Mouse (Mus musculus): ENCODE measurements around the gene Gprc5a.

Gprc5a gene

DNA sequence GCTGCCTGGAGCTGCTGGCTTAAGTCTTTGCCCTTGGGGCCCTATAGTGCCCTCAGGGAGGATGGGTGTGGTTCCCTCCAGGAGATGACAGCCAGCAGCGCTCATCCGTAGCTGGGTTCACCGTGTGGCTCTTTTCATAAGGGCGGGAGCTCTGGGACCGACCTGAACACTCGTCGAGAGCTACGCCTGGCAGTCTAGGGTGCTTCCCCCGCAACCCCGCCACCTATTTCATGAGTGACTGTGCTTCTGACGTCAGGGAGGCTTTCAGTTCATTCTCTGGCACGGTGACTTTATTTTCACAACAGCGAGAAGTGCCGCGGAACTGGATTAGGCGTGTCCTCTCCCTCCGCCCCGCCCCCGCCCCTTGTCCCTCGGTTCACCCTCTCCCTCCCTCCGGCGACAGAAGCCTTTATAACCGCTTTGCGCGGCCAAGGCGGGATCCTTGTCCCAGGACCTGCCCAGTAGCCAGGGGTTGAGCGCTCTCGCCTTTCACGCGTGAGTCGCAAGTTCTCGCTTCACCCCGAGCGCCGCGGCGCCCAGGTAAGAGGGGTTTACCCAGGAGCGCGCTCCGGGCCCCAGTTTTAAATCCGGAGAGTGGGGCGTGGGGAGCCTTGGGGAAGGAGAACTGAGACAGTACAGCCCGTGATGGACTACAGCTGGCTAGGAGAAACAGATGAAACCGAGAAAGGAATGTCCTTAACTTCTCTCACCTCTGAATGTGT is at the start of gene Gprc5a:
Gprc5a (plus strand) TSS at position 416 of the 722 bp plus-strand sequence.
- DNase-seq = no peak

DNA sequence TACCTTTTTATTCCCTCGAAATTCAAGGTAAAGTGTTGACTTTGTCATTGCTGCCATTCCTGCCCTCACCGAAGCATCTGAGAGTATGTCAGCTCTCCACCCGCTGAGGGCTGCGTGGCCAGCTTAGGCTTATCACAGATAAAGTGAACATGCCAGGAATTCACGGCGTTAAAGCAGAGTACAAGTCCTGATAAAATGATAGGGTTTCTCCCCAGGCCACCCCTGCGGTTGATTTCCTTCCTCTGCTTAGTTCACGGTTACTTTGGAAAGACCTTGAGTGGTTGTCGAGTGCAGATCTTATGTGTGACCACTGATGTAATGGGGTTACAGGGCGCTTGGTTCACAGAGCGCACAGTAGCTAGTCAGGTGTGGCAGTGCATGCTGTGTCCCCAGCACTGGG is 48.2 kb upstream of the Gprc5a start:
- no peak for DNase-seq

DNA sequence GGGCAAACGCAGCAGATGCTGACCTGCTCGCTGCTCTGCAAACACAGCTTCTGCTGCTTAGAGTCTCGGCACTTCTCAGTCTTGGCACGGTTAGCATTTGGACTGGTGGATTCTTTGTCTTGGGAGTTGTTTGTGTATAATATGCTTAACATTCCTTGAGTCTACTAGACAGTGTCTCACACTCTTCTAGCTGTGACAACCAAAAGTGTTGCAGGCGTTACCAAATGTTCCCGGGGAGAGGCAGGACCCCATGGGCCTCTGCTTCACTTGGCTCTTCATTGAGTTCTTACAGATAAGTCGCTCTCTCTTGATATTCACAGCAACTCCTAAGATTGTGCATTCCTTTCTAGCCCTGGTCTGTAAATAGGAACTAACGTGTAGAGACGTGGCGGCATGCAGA is 45.9 kb upstream of the Gprc5a start:
- no peak for DNase-seq

DNA sequence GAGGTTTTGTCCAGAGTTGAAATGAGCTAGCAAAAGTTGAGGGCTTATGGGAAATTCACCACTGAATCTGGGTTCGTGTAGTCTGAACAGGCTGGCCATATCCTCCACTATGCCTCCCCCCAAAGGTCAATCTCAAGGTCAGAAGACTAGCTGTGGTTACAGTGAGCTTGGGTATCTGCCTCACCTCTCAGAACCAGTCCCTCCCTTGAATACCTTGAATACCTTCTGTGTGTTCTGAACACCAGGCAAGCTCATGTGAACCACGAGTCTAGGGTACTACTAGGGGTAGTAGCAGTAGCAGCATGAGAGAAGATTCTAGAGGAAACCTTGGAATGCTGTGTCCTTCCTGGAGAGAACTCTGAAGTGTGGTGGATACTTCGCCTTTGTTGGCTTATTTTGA is 43.8 kb upstream of the Gprc5a start:
- DNase-seq = no peak

DNA sequence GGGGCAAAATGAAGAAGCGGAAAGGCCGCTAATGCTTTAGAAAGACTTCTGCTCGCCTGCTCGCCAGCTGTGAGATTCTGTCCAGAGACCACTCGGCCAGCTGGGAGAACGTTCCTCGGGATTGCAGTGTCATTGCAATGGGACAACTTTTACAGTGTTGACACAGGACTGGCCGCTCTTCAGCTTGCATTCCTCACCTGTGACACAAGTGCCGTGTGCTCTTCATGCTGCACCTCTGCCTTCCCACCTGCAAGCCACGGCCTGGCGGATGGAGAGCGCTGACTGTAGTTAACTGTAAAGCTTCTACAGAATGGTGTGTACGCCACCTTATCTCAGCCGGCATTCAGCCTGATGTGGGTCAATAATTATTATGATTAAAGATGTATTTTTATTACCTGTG is 42.1 kb upstream of the Gprc5a start:
- DNase-seq = no peak

DNA sequence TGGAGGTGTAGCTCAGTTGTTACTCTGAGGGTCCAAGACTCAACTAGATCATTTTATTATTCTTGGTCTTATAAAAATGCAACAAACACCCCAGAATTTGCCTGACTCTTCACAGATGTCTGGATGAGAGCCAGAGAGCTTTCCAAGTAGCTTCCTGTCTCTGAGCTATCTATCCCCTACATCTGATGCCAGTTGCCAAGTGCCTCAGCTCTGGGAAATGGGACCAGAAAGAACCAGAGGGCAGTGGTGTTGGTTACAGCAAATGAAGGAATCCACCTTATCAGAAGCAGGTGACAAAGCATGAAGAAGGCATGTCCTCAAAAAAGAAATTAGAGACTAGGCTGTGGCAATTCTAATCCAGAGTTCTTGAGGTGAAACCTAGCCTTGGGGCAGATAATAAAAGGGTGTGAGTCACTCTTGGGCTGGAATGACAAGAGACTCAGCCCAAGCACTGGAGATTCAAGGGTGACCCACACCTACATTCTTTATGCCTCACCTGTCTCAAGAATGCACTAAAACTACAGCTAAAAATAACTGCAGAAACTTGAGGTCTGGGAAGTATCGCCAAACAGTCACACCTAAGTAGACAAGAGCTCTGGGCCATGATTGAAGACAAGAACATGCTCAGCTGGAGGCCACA is 40.5 kb upstream of the Gprc5a start:
- no peak for DNase-seq

DNA sequence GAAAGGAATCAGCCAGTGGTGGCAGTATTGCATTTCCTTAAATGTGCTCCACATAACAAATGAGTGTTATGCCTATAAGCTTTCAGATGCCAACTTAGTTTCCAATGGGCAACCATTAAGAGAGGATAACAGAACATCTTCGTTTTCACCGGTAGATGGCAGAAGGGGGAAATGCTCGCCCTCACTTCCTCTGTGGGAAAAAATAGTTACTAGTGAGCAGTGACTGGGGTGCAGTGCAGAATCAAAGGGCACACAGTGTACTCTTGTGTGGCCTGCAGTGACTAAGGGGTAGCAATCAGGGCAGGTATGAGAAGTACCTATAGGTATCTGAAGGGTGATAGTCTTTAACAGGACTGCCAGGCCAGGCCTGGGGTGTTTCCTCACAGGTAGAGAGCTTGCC is 39.2 kb upstream of the Gprc5a start:
- DNase-seq = no peak

DNA sequence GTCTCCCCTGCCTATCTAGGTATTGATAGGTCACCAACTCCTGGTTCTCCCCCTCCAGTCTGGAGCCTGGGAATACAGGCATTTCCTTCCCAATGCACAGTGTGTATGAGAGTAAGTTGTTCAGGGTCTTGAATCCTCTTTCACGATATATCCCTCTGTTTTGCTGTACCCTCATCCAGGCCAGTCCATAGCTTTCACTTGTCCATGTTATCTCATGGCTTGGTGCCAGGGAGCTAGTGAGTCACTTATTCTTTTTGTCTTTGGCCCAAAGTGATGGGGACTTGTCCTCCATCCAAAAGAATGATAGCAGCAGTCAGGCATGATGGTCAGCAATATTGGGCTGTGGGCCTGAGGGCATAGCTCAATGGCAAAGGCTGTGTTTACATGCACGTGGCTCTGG is 38.7 kb upstream of the Gprc5a start:
- DNase-seq = no peak

DNA sequence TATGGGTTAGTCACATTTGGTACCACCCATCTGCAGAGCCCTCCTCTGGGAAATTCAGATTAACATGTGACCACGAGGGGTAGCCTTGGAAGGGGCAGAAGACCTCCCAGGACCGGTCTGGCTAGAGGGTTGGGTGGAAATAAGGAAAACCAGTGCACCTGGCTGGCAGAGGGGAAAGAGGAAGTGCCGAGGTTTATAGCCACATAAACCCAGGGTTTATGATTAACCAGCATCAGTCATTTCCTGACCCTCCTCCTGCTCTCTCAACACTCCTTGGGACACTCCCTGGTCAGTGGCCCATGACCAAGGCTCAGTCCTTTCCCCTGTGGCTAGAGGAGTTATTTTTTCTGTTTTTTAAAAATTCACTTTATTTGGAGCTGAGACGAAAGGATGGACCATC is 36.2 kb upstream of the Gprc5a start:
- DNase-seq = no peak

DNA sequence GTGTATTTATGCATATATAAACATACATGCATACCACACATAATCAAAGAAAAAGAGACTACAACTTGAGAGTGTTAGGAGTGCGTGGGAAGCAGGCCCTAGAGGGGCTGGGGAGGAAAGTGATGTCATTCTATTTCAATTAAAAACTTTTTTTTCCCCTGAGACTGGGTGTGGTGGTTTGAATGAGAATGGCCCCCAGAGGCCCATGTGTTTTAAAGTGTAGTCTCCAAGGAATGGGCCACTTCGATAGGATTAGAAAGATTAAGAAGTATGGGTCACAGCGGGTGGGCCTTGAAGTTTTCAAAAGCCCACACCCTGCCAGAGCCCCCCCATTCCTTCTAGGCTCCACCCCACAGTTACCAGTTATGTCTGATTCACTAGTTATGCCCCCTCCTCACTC is 26.8 kb upstream of the Gprc5a start:
- no peak for DNase-seq

DNA sequence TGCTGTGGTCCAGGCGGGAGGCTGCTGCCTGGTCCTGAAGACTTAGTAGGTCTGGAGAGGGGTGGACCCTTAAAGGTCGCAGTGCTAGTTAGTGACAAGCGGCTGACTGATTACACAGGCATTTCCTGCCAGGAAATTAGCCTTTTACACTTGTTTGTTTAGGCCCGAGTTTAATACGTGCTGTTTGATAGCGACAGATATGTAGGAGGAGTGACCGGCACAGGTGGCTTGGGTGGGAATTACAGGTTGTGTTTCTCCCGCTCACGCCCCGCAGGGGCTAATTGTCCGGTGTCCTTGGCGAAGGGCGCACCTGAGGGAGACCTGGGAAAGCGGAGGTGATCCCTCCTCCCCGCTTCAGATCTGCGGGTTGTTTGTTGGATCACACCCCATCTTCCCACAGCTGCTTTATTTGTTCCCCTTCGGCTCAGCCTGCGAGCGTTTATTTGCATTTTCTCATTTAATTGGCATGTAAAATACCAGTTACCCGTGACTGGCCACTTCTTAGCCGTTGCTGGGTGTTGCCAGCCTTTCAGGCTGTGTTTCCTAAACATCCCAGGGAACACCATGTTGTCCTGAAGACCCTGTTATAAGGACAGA is 25.1 kb upstream of the Gprc5a start:
- DNase-seq = no peak

DNA sequence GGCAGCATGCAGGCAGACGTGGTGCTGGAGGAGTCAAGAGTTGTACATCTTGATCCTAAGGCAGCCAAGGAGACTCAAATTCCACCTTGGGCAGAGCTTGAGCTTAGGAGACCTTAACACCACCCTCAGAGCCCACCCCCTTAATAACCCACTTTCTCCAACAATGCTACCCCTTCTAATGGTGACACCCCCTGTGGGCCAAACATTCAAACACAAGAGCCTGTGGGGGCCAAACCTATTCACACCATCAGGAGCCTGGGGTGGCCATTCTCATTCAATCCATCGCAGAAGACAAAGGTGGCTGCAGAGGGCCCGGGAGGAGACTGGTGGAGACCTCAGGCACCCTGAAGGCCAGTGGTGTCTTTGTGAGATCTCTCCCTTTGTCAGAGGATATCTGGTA is 23.5 kb upstream of the Gprc5a start:
- DNase-seq = no peak

DNA sequence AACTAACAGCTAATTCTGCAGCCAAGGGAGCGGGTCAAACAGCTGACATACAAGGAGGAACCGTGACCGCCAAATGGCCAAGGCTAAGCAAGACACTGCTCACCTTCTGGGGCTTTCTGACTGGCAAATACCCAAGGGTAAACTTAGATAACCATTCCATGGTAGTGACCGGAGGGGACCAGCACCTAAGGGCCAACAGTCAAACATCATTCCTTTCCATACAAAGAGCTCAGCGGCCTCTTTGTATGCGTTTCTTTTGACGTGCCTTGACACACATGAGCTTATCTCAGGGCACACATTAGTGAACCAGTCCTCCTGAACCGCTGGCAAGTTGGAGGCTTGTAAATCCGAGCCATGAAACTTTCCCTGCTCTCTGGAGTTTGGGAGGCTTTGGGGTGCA is 18.2 kb upstream of the Gprc5a start:
- DNase-seq = no peak

DNA sequence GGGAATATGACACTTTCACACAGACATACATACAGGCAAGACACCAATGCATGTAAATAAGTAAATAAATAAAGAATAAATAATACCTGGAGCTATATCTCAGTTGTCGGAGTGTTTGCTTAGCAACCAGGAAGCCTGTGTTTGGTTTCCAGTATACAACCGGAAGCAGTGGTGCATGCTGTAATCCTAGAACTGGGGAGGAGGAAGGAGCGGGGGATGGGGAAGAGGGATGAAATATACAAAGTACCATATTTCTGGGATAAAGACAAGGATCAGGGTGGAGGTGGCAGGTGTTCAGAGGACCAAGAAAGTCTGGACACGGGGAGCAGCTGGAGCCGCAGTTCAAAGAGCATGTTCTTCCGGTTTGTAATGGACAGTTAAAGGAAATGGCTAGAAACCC is 16.9 kb upstream of the Gprc5a start:
- no peak for DNase-seq

DNA sequence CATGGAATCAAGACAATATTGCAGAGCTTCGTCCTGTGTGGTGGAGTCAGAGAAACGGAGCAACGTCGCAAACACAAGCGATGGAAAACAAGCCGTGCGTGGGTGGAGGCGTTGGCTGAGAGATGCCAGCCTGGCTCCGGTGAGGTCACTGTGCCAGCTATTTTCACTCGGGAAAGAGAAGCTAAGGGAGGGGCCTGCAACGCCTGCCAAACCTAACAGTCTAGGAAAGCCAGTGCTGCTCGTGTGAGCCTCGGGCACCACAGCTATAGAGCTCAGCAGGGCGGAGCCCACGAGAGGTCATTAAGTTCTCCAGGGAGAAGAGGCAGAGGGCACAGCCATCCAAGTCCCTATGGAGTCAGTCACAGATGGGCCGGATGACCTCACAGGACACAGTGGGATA is 16.5 kb upstream of the Gprc5a start:
- peak; percentile 36 for DNase-seq

DNA sequence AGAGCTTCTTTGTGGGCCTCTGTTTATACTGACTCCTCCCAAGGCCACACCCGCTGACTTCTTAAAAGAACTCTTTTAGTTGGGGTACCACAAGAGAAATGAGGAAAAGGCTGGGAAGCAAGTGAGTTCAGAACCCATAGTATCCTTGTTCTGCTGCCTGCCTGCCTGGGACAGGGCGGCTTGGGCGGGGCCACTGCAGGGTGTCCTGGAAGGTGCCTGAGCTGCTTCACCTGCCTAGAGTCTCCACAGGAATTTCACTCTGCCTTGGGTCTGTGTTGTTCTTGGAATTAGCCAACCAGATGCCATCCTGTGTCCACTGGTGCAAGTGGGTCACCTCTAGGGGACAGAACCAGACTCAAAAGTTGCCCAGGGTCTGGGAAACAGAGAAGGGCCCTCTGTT is 11.7 kb upstream of the Gprc5a start:
- no peak for DNase-seq

DNA sequence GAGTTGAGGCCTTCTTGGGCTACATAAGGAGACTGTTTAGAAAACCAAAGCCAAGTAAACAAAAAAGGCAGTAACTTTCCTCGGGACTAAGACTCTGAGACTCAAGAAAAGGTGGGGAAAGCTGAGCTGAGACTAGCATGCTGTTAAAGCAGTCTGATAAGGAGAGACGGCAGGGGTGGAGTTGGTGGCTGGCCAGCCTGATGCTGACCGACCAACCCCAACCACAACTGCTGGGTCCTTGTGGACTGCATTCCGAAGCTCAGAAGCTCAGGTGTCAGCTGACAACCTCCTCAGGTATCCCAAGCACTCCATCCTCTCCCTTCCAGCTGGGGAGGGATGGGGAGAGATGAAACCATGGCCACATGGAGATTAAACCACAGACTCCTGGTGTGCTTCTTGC is 9.6 kb upstream of the Gprc5a start:
- no peak for DNase-seq

DNA sequence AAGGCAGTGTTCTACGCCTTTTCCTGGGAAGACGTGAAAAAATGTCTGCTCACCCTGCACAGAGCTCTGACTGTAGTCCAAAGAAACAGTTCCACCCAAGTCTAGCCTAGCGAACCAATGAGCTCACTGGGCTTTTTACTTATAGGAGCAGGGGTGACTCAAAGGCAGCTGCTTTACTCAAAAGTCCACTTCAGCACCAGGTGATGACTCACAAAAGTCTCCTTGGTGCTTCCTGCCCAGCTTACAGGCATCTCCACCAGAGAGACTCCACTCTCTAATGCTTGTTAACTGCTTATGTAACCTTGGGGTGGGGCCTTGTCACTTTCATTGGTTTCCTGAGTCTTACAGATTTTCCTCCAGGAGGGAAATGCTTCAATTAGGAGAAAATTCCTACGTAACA is 4.7 kb upstream of the Gprc5a start:
- no peak for DNase-seq

DNA sequence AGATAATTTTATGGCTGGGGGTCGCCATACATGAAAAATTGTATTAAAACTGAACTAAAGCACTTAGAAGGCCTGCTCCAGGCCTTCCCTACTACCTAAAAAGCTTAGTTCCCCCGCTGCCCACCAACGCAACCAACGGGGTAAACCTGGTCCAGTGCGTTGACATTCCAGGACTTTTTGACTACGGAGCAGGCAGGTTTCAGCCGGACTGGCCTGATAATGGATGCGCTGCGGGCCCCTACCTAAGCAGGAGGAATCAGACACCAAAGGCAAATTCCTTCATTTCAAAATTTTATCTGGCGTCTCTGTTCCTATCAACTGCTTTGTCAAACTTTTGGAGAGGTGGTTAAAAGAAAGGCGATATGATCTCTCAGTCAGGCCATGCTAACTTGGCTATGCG is 830 bp upstream of the Gprc5a start:
- no peak for DNase-seq

DNA sequence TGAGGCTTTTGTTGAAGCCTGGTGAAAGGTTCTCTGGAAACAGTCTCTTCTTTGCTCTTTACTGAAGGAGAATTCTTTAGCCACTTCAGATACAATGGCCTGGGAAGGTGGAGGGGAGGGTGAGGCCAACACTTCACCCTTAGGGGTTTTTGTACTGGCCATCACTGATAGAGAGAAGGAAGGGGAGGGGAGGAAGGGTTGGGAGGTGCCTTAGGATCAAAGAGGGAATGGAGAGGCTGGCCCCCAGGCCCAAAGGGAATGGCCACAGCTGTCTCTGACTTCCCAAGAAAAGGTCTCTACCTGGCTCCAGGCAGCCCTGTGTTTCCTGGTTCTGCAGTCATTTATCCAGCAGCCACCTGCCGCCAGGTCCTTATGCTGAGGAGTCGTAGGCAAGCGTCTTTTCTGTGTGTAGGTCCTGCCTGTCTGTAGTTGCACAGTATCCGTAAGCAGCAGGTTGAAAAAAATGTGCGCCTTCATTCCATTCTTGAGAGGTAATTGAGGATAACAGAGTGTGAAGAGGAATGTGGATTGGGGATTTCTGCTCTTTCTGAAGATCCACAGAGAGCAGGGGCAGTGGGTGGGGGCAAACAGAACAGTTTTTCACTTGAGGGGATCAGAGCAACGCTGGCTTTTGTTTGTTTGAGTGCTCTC is 1.5 kb downstream of the Gprc5a start:
- DNase-seq = no peak

DNA sequence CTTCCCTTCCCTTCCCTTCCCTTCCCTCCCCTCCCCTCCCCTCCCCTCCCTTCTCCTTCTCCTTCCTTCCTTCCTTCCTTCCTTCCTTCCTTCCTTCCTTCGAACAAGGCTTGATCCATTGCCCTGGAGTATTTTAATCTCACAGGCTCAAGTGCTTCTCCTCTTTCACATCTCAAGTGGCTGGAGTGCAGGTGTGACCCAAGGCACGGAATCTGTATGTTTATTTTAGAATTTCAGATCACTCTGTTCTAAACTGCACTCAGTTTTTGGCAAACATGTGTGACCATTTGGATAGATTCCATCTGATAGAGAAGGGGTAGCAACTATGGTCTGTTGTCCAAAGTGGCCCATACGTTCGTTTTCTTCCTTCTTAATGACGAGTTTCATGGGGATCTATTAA is 2.8 kb downstream of the Gprc5a start:
- no peak for DNase-seq

DNA sequence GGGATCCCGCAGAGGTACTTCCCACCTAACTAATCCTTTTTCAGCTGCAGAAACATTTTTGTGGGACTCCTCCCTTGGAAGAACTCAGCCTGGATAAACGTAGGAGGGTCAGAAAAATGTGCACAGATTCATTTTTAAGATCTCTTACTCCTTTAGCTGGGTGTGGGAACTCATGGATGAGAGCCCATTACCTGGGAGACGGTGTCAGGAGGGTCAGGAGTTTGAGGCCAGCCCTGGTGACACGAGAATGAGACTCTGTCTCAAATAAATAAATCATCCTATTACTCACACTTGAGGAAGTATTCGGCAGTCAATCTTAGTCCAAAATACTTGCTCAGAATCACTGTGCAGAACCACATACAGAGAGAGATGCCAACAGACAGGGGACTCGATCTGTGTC is 4.4 kb downstream of the Gprc5a start:
- DNase-seq = no peak

DNA sequence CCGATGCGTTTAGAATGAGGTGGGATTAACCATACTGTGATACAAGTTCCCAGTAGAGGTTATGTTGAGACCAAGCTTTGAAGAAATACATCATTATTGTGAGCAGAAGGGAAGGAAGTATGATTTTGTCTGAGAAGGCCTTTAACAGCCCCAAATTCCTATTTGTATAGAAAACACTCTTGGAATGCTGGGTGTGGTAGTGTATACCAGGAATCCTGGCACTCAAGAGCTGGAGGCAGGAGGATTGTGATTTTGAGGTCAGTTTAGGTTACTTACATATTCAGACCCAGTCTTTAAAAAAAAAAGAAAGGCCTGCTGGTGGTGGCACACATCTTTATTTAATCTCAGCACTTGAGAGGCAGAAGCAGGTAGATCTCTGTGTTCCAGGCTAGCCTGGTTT is 4.9 kb downstream of the Gprc5a start:
- no peak for DNase-seq

DNA sequence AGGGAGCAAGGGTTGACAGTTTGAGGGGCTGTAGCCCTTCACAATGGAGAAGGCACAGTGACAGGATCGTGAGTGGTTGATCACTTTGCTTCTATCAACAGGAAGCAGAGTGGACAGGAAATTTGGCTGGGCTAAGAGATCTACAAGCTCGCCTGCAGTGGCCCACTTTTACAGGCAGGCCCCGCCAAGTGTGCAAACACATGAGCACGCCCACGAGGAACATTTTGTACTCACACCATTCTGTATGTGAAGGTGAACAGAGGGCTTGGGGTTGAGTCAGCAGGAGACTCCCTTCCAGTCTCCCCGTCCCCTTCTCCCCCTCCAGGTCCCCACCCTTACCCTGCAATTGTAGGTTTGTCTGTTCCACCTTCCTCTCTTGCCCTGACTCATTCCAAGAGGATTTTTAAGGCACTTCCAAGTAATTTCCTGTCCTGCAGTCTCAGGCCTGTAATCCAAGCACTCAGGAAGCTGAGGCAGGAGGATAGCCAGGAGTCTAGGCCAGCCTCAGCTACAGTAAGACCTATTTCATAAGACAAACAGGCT is 9.0 kb downstream of the Gprc5a start:
- DNase-seq = no peak
